1 mouse cellular context compared by ENCODE assay signal in the genomic region with DNA sequence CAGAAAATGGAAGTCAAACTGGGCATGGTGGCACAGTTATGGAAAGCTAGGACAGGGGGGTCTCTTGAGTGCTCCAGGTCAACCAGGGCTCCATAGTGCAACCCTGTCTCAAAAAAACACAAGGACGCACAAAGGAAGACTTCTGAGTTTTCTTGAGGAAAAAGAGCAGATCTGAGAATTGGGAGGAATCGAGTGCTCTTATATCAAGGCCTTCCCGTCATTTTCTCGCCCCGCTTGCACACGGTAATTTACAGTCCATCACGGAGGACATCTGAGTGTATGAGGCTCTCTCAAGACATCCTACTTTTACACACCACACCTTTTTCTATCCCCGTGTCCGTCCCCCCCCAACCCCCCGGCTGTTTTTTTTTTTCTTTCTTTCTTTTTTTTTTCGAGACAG.
TF ChIP-seq lines count a peak whose summit lies in the region.

No protein-coding gene starts in this region.

TF ChIP-seq in CH12.LX, 34 proteins besides CTCF, POLR2A, EP300 and RAD21 (continued from another document):
- no peak for TF ChIP-seq POLR2AphosphoS2 (IDR thresholded peaks at IDR 0.05; ENCODE audit: low read depth, low read length)
- TF ChIP-seq CHD1 (IDR thresholded peaks at IDR 0.05; ENCODE audit: low read depth, low read length) = no peak
- no peak for TF ChIP-seq ZKSCAN1 (IDR thresholded peaks at IDR 0.05; ENCODE audit: borderline replicate concordance, low read depth, low read length)
- TF ChIP-seq SMC3 (IDR thresholded peaks at IDR 0.05; ENCODE audit: low read depth, low read length) = no peak
- no peak for TF ChIP-seq MAFK (IDR thresholded peaks at IDR 0.05; ENCODE audit: insufficient replicate concordance, low read length)
- TF ChIP-seq TCF12 (IDR thresholded peaks at IDR 0.05; ENCODE audit: low read depth, low read length) = no peak
- no peak for TF ChIP-seq SIN3A (IDR thresholded peaks at IDR 0.05; ENCODE audit: low read length)
- no peak for TF ChIP-seq ETS1 (conservative IDR thresholded peaks at IDR 0.05; ENCODE audit: low read depth, low read length)
- no peak for TF ChIP-seq USF2 (conservative IDR thresholded peaks at IDR 0.05; ENCODE audit: low read depth, low read length)
- TF ChIP-seq USF1 (IDR thresholded peaks at IDR 0.05; ENCODE audit: low read depth, low read length) = no peak
- TF ChIP-seq MXI1 (IDR thresholded peaks at IDR 0.05; ENCODE audit: low read depth, low read length) = no peak
- TF ChIP-seq ZMIZ1 (IDR thresholded peaks at IDR 0.05; ENCODE audit: low read depth, low read length) = no peak
- no peak for TF ChIP-seq ZC3H11A (IDR thresholded peaks at IDR 0.05; ENCODE audit: low read depth, low read length)
- no peak for TF ChIP-seq JUND (conservative IDR thresholded peaks at IDR 0.05; ENCODE audit: low read depth, low read length)
- no peak for TF ChIP-seq UBTF (IDR thresholded peaks at IDR 0.05; ENCODE audit: low read depth, low read length)
- TF ChIP-seq CHD2 (IDR thresholded peaks at IDR 0.05; ENCODE audit: low read length) = no peak
